Mouse (Mus musculus): ENCODE results near the gene Olfr1449.

DNA sequence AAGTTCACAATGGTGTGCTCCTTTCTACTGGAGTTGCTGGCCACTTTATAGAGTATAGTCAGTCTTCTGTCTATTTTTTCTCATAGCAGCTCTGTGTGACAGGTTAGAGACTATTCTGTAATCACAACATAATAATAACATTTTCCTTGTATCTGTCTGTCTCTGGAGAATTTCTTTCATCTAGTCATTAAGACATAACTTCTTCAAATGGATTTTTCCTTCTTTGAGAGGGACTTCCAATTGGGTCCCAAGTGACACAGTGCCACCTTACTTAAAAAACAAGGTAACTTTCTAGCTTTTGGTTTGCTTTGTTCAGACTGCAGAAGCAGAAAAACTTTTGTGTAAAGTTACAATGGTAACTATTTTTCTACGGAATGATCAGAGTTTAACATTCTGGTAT is 19.3 kb downstream of the Olfr1449 start, which contains the start of gene Olfr1450:
- no peak for TF ChIP-seq CTCF (IDR thresholded peaks at IDR 0.05; ENCODE audit: extremely low read depth, insufficient read length, insufficient replicate concordance, low read depth, low read length)
- TF ChIP-seq POLR2A (IDR thresholded peaks at IDR 0.05; ENCODE audit: low read depth, low read length), result no peak

Measured in small intestine, adult 2 months (tissue).